Mouse (Mus musculus) left cerebral cortex, postnatal 4 days (tissue): ENCODE measurements around the gene Col5a1. TPM values are rescaled to one million over a fixed set of nuclear protein-coding genes. Genes with fewer than 3 reads are reported as not detected.

Experiments used
- DNase-seq: peaks from one replicate; pipeline ENCODE4 v3.0.0-alpha.2; 2022
- intact Hi-C: fragments of 180-260 bp; cut with DNase I; formaldehyde crosslinking; loops from one replicate; pipeline ENCODE4 v1.15.1; 2025
- total RNA-seq, 2 experiments: library from RNA; stranded (reverse); gene quantifications; 2 replicates each; pipeline ENCODE4 v1.2.3; 2021

Gene Col5a1
- total RNA-seq, 2 experiments from 2014 or later: 11.1 to 12.4 TPM

- intact Hi-C loops: no loop called here
- DNase-seq: no peak
Observed at GRCm38 (mm10) chr2:27959275-27959674, 73.0 kb downstream of the Col5a1 start.

DNA sequence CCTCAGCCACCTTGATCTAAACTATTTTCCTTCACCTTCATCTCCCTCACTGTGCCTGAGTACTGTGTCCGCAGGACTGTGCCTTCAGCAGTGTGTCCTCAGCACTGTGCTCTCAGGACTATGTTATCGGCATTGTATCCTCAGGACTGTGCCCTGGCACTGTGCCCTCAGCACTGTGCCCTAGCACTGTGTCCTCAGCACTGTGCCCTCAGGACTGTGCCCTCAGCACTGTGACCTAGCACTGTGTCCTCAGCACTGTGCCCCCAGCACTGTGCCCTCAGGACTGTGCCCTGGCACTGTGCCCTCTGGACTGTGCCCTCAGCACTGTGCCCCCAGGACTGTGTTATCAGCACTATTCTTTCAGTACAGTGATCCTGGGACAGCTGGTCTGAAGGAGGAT lies 75.0 kb downstream of the Col5a1 start:
- intact Hi-C loops: loop anchor here (10.0 kb wide), 1 partner anchor 186 kb away; no protein-coding TSS in a partner anchor
- DNase-seq: no peak

GRCm38 (mm10) chr2:27962406-27962805 lies 76.2 kb downstream of the Col5a1 start:
- intact Hi-C loops: loop anchor here (10.0 kb wide), 1 partner anchor 188 kb away; no protein-coding TSS in a partner anchor
- no peak for DNase-seq

DNA sequence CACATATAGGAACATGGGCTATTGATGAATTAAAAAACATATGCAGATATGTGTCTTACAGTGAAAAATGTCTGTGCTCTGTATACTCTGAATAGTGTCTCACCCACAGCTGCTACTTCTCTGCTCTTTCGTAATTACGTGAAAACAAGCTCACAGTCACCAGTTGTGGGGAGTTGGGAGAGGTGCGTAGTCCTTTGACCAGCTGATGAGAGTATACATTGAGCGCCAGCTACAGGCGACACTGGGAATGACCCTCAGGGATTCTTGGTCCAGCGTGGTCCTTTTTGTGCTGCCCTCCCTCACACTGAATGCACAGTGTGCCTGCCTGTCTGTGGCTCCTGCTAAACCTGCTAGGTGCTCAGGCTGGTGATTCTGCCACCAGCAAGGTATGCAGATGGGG lies 82.9 kb downstream of the Col5a1 start:
- DNase-seq: peak; percentile 69
- intact Hi-C loops: loop anchor here (10.0 kb wide), 1 partner anchor 194 kb away; no protein-coding TSS in a partner anchor

DNA sequence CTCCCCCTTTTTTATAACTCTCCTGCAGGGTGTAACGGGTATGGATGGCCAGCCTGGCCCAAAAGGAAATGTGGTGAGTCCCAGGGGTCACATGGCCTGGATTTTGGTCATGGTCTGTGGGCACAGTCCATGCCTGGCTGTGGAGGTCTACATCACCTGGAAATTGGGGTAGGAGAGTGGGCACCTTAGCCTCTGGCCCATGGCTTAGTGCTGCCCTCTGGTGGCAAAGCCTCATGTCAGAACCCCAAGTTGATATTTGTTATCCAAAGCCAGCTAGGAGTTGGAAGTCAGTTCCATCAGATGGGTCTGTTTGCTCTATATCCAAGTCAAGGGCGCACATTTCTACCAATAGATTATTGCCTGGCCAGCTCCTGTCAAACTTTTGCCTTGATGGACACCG lies 87.6 kb downstream of the Col5a1 start:
- intact Hi-C loops: no loop called here

GRCm38 (mm10) chr2:27975786-27976185 lies 89.6 kb downstream of the Col5a1 start:
- DNase-seq: no peak
- intact Hi-C loops: no loop called here

More for the DNA sequence above, 87.6 kb downstream of the Col5a1 start:
- DNase-seq: peak; percentile 79

DNA sequence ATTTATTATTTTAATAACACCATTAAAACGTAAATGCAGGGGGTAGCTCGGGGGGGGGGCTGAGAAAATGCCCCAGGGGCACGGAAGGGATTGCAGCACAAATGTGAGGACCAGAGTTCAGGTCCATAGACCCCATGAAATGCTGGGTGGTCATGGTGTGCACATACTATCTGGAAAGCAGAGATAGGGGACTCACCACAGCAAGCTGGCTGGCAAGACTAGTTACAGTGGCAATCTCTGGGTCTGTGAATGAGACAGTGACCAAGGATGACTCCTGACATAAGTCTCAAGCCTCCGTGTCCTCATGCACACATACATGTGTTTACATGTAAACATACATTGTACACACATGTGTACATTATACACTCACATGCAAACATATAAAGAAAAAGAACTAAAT lies 90.3 kb downstream of the Col5a1 start:
- DNase-seq: no peak
- intact Hi-C loops: no loop called here

DNA sequence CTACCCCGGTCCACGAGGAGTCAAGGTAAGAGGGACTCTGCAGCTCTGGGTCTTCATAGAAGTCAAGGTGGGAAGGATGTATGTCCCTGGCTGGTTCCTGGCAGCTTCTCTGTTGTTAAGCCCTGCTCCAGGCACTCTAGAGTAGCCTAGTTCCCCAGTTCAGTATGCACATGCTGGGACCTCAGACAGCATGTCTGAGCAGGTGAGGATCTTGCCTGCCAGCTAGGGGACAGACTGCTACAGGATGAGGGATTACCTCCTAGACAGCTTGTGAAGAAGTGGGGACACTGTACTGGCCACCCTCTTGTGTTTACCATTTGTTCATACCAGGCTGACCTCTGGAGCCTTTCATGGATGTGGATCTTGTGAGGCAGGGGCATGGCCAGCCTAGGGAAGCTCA lies 94.8 kb downstream of the Col5a1 start:
- intact Hi-C loops: no loop called here
- DNase-seq: no peak

DNA sequence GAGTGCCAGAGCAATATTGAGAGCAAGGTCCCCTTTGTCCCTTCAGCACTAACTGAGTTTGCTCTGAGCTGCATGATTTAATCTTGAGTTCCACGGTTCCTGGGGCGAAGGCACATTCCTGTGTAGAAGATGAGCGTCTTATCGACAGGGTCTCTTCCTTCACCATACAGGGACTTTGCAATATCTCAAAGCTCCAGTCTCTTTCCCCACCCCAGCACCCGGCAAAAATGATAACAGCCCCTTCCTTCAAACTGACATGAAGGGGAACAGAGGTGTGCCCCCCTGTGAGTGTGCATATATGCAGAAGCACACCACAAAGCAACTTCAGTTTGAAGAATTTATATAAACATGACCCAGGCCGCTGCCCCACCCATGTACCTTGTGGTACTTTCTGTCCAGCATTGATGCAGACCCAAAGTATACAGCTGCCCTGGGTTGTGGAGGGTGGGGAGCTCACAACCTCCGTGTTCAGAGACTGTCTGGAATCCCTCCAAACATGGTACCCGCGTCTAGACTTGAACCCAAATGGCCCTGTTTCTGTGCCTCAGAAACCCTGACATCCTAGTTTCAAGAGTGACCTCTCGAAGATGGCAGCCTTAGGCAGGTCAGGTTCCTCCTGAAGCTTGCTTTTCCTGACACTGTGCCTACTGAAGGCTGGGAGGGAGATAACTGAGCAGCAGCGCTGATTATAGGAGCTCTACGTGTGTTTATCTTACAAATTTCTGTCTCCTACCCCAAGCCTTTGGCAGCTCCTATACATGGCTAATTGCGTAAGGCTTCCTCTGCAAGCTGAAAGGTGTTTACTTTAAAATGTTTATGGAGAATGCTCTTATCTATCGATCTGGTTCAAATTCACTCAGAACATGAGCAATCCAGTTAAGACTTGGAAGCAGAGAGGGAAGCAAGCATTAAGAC lies 95.7 kb downstream of the Col5a1 start:
- intact Hi-C loops: no loop called here
- no peak for DNase-seq

- intact Hi-C loops: no loop called here
- no peak for DNase-seq
Observed at GRCm38 (mm10) chr2:27983093-27983492, 96.9 kb downstream of the Col5a1 start.

DNA sequence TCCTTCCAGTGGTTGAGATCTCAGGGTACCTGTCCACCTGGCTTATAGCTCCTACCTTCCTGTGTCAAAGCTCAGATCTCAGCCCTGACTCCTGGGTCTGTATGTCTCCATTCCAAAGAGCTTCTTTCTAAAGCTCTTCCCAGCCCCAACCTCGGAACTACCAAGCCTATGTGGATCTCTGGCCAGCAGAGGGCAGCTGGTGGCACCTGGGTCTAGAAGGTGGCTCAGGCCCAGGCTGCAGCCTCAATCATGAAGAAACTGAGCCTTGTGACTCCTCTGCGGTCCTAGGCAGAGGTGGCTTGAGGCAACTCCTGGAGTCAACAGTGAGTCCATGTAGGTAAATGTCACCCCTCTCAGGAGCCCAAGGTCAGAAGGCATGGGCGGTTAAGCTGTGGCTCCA lies 97.7 kb downstream of the Col5a1 start:
- DNase-seq: peak; percentile 69
- intact Hi-C loops: no loop called here

DNA sequence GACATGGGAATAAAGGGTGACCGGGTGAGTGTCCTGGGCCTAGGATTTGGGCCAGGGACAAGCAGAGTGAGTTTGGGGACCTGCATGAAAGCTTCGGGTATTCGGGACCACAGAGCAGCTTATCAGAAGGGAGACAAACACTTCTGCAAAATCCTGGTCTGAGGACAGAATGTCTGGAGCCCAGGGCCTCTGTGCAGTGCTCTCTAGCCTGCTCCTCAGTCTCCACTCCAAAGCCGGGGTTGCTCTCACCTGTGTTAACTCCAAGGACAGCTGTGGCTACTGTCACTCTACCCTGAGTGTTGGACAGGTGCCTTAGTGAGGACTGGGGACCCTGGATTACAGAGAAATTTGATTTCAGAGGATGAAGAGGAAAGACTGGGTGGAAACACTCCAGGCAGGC lies 100.5 kb downstream of the Col5a1 start:
- intact Hi-C loops: no loop called here
- no peak for DNase-seq

DNA sequence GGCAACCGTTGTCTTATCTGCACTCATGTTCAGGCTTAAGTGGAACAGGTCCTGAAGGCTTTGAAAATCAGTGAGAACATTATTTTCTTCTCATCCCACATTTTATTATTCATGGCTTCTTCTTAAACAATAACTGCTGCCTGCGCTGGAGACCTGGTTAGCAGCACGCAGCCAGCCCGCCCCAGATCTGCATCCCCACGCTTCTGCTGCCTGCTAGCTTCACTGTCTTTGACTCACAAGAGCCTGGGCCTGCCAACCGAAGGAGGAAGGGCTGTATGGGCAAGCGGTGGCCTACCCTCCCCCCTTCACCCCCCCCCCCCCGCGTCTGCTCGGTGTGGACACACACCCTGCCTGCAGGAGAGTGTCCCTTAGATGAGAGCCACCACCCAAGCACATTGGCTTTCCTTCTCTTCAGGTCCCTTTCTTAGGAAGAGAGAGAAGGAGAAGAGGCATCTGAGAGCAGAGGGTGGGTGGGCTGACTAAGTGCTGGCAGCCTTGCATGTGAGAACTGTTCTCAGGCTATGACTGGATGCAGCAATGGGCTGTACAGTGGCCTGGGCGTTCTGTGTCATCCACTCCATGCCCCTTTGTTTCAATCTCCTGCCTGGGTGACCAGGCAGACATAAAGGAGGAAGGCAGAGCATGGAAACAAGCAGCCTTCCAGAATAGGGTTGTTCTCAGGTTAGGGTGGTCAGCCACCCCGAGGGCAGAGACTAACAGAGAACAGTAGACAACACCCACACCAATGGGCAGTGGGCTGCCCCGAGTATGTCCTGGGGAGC lies 104.4 kb downstream of the Col5a1 start:
- intact Hi-C loops: no loop called here
- no peak for DNase-seq

DNA sequence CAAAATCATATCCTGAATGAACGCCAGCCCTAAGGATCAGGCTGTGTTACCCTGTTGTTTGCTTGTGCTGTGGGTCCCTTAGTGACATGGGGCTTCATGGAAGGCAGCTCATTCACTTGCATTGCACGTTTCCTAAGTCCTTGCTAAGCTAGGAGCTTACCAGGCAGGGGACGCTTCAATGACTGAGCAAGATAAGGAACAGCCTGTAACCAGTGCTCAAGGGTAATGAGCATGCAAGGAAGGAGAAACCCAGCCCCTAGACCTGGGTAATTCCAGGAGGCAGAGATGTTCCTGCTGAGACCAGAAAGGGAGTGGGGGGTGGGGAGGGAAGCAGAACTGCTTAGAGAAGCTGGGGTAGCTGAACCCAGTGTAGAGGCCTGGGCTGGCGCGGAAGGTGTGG lies 107.2 kb downstream of the Col5a1 start:
- DNase-seq: no peak
- intact Hi-C loops: no loop called here

DNA sequence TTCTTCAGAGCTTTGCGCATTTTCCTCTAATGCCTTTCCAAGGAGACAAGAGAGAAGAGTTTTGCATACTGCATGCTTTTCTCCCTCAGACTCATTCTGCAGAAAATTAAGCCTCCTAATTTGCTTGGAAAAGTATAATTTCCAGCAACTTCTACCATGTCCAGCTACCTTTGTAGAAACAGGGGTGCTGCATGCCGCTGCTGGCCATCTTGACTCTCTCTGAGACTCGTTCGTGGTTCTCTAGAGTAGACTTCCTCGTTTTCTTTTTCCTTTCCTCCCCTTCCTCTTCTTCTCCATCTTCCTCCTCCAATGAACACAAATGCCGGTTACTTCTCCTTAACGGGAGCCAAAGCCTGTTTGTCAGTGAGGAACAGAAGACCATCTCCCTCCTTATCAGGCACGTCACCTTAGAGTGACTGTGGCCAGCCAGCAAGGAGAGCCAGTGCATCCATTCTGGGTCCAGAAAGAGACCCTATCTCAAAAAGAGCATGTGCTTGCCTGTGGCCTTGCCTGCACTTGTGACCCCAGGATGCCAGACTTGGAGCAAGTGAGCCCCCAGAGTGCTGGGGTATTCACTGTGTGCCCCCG lies 113.9 kb downstream of the Col5a1 start:
- intact Hi-C loops: no loop called here
- DNase-seq: no peak

- peak; percentile 45 for DNase-seq
- intact Hi-C loops: no loop called here
Observed at GRCm38 (mm10) chr2:28000660-28001059, 114.4 kb downstream of the Col5a1 start.

DNA sequence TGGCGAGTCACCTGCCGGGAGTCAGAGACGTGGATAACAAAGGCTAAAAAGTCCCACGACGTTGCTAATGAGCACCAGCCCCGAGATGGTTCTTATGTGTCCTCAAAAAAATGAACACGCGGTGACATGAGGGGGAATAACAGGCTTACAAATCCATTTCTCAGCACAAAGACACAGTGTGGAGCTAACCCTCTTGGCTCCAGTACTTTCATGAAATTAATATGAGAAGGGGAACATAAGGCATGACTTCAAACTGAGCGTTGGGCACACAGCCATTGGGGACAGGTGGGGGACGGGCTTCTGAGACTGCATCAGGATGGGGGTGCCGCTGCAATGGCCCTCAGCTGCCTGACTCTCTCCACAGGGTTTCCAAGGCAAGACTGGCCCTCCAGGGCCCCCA lies 115.0 kb downstream of the Col5a1 start:
- intact Hi-C loops: no loop called here
- DNase-seq: peak; percentile 85

DNA sequence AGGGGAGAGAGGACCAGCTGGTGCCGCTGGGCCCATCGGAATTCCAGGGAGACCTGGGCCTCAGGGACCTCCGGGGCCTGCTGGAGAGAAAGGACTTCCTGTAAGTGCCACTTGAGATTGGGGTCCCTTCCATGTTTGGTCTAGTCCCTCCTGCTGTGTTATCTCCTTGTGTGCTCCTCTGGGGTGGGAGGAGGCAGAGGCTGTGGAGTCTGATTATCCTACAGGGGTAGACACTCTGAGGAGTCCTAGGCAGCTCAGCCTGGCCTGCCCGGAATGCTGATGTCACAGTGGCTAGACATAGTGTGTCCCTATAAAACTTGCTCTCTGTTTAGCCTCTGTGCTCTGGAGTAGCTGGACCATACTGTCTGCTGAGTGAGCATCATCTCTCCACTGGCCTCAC lies 119.0 kb downstream of the Col5a1 start:
- DNase-seq: no peak
- intact Hi-C loops: no loop called here

DNA sequence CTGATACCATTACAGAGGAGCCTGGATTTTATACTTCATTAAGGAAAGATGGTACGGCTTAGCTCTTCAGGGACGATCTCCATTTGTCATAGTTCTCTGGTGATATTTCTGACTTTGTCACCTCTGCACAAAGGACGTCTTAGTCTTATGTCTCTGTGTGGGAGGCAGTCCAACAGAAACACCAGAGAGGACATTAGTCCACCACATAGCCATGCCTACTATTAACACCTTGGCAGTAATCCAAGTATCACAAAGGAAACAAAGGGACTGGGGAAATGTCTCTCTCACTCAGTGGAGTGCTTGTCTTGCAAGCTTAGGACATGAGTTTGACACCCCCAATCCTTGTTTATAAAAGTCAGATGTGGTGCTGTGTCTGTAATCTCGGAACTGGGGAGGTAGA lies 122.0 kb downstream of the Col5a1 start:
- intact Hi-C loops: no loop called here
- DNase-seq: no peak

GRCm38 (mm10) chr2:28012367-28012766 lies 126.1 kb downstream of the Col5a1 start:
- no peak for DNase-seq
- intact Hi-C loops: no loop called here

- no peak for DNase-seq
- intact Hi-C loops: no loop called here
Observed at GRCm38 (mm10) chr2:28014778-28015177, 128.6 kb downstream of the Col5a1 start.
